Mouse (Mus musculus): ENCODE measurements around the gene Rapgef6. TPM values are rescaled to one million over a fixed set of nuclear protein-coding genes. Genes with fewer than 3 reads are reported as not detected.

Rapgef6 gene
- polyA plus RNA-seq (2015; fragmentation: Nextera tagmentation; extraction: Ambion mirVana): 32.5 and 40.9 TPM in 2 replicates

DNA sequence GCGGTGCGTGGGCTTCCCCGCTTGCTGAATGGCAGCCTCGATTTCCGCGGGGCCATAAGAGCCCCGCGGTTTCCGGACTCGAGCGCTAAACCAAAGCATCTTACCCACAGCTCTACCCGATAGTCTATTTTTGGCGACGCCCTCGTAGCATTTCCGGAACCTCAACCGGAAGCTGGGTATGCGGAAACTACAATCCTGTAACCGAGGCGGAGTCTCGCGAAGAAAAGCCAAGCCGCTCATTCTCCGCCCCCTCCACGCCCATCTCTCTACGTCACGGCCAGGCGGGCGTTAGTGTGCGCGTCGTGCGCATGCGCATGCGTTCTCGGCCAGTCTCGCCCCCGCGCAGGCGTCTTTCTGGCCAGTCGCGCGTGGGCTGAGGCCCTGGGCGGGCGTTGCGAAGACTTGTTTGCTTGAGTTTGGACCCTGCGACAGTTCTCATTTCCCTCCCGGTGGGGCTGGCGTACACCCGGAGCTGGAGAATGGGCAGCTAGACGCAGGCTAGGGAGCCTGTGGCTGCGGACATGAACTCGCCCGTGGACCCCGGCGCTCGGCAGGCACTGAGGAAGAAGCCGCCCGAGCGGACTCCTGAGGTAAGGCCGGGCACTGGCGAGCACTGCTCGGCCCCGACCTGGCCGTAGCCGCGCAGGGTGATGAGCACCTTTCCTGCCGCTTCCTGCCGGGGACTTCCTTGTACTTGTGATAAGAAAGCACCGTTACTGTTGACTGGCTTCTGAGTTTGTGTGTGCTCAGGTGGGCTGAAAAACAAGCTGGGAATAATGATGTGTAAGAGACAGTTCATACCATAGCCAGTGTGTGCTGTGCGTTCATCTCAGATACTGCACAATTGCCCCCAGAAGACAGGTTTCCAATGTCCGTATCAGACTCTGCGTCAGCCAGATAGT, at the start of gene Rapgef6:
Gene Rapgef6, plus strand, starts transcription at position 319 of the 902 bp plus-strand sequence.
- H3K27me3 ChIP-seq (replicated peaks; ENCODE audit: control insufficient read depth, insufficient read depth, low read length): no peaks in the 10 kb centered on the region
- peak; percentile 98 for ATAC-seq
- H3K4me2 ChIP-seq (ENCODE audit: low read length): peak within 1 kb of the TSS; percentile 91
- peak within 1 kb of the TSS; percentile 97 for H3K27ac ChIP-seq (ENCODE audit: low read length)
- WGBS: under 1% methylated on average over 73 of the region's 73 CpGs
- no peaks in the 10 kb centered on the region for H3K36me3 ChIP-seq (ENCODE audit: control insufficient read depth, insufficient read depth)
- peaks cover 21% of the 10 kb centered on the region for H3K4me1 ChIP-seq (replicated peaks; ENCODE audit: control insufficient read depth, insufficient read depth, low read length)
- peak within 1 kb of the TSS; percentile 83 for H3K9ac ChIP-seq (replicated peaks; ENCODE audit: low read depth, low read length)
- no peaks in the 10 kb centered on the region for H3K9me3 ChIP-seq (ENCODE audit: control insufficient read depth, low read length)
- H3K4me3 ChIP-seq (replicated peaks; ENCODE audit: low read length): peak within 1 kb of the TSS; percentile 100

GRCm38 (mm10) chr11:54478414-54478813, 44.2 kb upstream of the Rapgef6 start:
- 85% methylated on average over 1 of the region's 1 CpGs for WGBS
- no peaks in the 10 kb centered on the region for H3K4me1 ChIP-seq (replicated peaks; ENCODE audit: control insufficient read depth, insufficient read depth, low read length)
- ATAC-seq: no peak

DNA sequence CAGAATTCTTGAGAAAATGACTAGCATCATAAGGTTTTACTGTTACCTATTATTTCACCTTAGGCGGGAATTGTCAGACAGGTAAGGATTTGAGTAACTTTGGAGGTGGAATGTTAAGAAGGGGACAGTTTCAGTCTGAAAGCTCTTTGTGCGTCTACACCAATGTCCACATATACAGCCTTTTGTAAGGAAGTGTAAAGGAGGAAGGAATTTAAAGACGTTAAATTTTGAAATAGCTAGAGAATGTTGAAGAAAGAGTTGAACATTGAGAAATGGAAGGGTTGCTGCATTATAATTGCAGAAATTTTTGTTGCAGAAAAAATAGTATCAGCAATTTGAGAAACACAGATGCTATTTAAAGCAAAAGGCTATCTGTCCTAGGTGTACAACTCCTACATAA, 36.6 kb upstream of the Rapgef6 start:
- Histone ChIP-seq H3K27me3 (replicated peaks; ENCODE audit: control insufficient read depth, insufficient read depth, low read length) (no peaks in the 10 kb centered on the region), H3K9me3 (ENCODE audit: control insufficient read depth, low read length) (no peaks in the 10 kb centered on the region), H3K36me3 (ENCODE audit: control insufficient read depth, insufficient read depth) (no peaks in the 10 kb centered on the region), H3K4me1 (replicated peaks; ENCODE audit: control insufficient read depth, insufficient read depth, low read length) (no peaks in the 10 kb centered on the region), H3K4me3 (replicated peaks; ENCODE audit: low read length) (no peak overlapping the region), H3K4me2 (ENCODE audit: low read length) (no peak overlapping the region), H3K9ac (replicated peaks; ENCODE audit: low read depth, low read length) (no peak overlapping the region), H3K27ac (ENCODE audit: low read length) (no peak overlapping the region)
- ATAC-seq: no peak
- WGBS: 91% methylated on average over 3 of the region's 3 CpGs

More at GRCm38 (mm10) chr11:54478414-54478813, 44.2 kb upstream of the Rapgef6 start:
- Histone ChIP-seq H3K27me3 (replicated peaks; ENCODE audit: control insufficient read depth, insufficient read depth, low read length) (no peaks in the 10 kb centered on the region), H3K4me2 (ENCODE audit: low read length) (no peak overlapping the region), H3K4me3 (replicated peaks; ENCODE audit: low read length) (no peak overlapping the region), H3K27ac (ENCODE audit: low read length) (no peak overlapping the region), H3K36me3 (ENCODE audit: control insufficient read depth, insufficient read depth) (0 out of 2 replicates have a peak, but pooled peaks cover 2% of the 10 kb centered on the region), H3K9me3 (ENCODE audit: control insufficient read depth, low read length) (0 out of 2 replicates have a peak, but pooled peaks cover 2% of the 10 kb centered on the region), H3K9ac (replicated peaks; ENCODE audit: low read depth, low read length) (no peak overlapping the region)

DNA sequence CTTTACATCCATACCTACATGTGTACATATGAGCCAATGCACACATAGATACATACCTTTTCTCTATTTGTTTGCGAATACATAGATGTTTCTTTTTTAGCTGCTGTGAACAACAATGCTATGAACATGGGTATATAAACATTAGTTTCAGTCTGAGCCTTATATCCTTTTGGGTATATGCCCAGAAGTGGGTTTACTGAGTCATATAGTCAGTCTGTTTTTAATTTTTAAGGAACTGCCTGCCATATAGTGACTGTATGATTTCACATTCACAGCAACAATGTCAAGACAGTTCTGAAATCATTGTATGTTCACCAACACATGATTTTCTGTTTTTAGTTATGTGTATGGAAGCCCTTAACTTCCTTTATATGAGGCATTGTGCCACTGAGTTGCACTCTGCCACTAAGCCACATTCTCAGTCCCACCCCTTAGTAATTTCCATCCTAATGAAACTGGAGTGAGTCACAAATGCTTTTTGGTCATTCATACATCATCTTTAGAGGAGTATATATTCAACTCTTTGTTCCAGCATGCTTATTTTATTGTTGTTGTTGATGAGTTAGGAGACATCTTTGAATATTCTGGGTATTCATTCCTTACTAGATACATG, 30.6 kb upstream of the Rapgef6 start:
- no peaks in the 10 kb centered on the region for H3K36me3 ChIP-seq (ENCODE audit: control insufficient read depth, insufficient read depth)
- H3K27ac ChIP-seq (ENCODE audit: low read length): no peak overlapping the region
- no peaks in the 10 kb centered on the region for H3K4me1 ChIP-seq (replicated peaks; ENCODE audit: control insufficient read depth, insufficient read depth, low read length)
- no peak overlapping the region for H3K4me2 ChIP-seq (ENCODE audit: low read length)
- H3K9ac ChIP-seq (replicated peaks; ENCODE audit: low read depth, low read length): no peak overlapping the region
- WGBS: 89% methylated on average over 1 of the region's 1 CpGs
- no peaks in the 10 kb centered on the region for H3K27me3 ChIP-seq (replicated peaks; ENCODE audit: control insufficient read depth, insufficient read depth, low read length)
- no peak for ATAC-seq
- no peak overlapping the region for H3K4me3 ChIP-seq (replicated peaks; ENCODE audit: low read length)
- H3K9me3 ChIP-seq (ENCODE audit: control insufficient read depth, low read length): no peaks in the 10 kb centered on the region

GRCm38 (mm10) chr11:54492559-54492958, 30.1 kb upstream of the Rapgef6 start:
- WGBS: 88% methylated on average over 4 of the region's 4 CpGs

DNA sequence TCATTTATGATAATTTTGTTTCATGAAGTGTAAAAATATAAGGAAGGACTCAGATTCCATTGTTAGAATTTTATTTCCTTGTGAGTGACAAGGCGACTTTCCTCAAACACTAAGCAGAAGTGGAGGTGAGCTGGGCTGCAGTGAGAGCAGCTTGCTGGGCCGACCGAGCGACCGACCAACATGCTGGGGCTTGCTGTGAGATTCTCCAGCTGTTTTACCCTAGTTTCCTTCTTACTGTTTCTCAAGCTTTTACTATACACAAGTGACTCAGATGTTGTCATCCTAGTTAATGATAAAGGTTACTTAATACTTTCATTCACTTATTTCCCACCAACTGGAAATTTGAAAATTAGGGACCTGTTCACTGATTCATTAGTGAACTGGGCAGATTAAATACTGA, 22.8 kb upstream of the Rapgef6 start:
- no peak overlapping the region for H3K9ac ChIP-seq (replicated peaks; ENCODE audit: low read depth, low read length)
- H3K27me3 ChIP-seq (replicated peaks; ENCODE audit: control insufficient read depth, insufficient read depth, low read length): no peaks in the 10 kb centered on the region
- no peak overlapping the region for H3K27ac ChIP-seq (ENCODE audit: low read length)
- peaks cover 8% of the 10 kb centered on the region for H3K36me3 ChIP-seq (ENCODE audit: control insufficient read depth, insufficient read depth)
- no peaks in the 10 kb centered on the region for H3K9me3 ChIP-seq (ENCODE audit: control insufficient read depth, low read length)
- 87% methylated on average over 5 of the region's 5 CpGs for WGBS
- no peak overlapping the region for H3K4me3 ChIP-seq (replicated peaks; ENCODE audit: low read length)
- no peak for ATAC-seq
- no peaks in the 10 kb centered on the region for H3K4me1 ChIP-seq (replicated peaks; ENCODE audit: control insufficient read depth, insufficient read depth, low read length)
- no peak overlapping the region for H3K4me2 ChIP-seq (ENCODE audit: low read length)

More at GRCm38 (mm10) chr11:54492559-54492958, 30.1 kb upstream of the Rapgef6 start:
- Histone ChIP-seq H3K4me3 (replicated peaks; ENCODE audit: low read length) (no peak overlapping the region), H3K4me1 (replicated peaks; ENCODE audit: control insufficient read depth, insufficient read depth, low read length) (no peaks in the 10 kb centered on the region), H3K9me3 (ENCODE audit: control insufficient read depth, low read length) (no peaks in the 10 kb centered on the region), H3K27ac (ENCODE audit: low read length) (no peak overlapping the region), H3K36me3 (ENCODE audit: control insufficient read depth, insufficient read depth) (no peaks in the 10 kb centered on the region), H3K4me2 (ENCODE audit: low read length) (no peak overlapping the region), H3K27me3 (replicated peaks; ENCODE audit: control insufficient read depth, insufficient read depth, low read length) (no peaks in the 10 kb centered on the region), H3K9ac (replicated peaks; ENCODE audit: low read depth, low read length) (no peak overlapping the region)
- no peak for ATAC-seq

- H3K4me1 ChIP-seq (replicated peaks; ENCODE audit: control insufficient read depth, insufficient read depth, low read length): no peaks in the 10 kb centered on the region
- H3K4me2 ChIP-seq (ENCODE audit: low read length): no peak overlapping the region
- H3K4me3 ChIP-seq (replicated peaks; ENCODE audit: low read length): no peak overlapping the region
- no peaks in the 10 kb centered on the region for H3K9me3 ChIP-seq (ENCODE audit: control insufficient read depth, low read length)
- H3K36me3 ChIP-seq (ENCODE audit: control insufficient read depth, insufficient read depth): peaks cover 8% of the 10 kb centered on the region
- H3K27me3 ChIP-seq (replicated peaks; ENCODE audit: control insufficient read depth, insufficient read depth, low read length): no peaks in the 10 kb centered on the region
- no peak for ATAC-seq
- WGBS: 92% methylated on average over 4 of the region's 4 CpGs
- H3K9ac ChIP-seq (replicated peaks; ENCODE audit: low read depth, low read length): no peak overlapping the region
- H3K27ac ChIP-seq (ENCODE audit: low read length): no peak overlapping the region
Observed at GRCm38 (mm10) chr11:54502546-54503245, 20.0 kb upstream of the Rapgef6 start.

DNA sequence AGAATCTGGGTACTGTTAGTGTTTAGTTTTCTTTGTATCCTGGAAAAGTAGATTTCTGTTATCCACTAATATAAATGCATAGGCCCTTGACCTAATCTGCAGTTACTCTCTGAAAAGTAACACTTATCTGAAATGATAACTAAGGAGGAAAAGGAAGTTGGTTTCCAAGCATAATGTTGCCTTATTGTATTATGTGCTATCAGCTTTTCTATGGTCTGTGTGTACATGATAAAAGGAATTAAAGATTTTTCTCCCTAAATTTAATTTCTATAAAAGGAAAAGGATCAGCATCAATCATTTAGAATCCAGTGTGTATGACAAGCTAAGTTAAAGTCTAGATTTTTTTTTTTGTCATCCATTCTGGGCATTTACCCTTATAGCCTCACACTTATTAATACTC, 9.1 kb upstream of the Rapgef6 start:
- no peaks in the 10 kb centered on the region for H3K4me1 ChIP-seq (replicated peaks; ENCODE audit: control insufficient read depth, insufficient read depth, low read length)
- H3K9me3 ChIP-seq (ENCODE audit: control insufficient read depth, low read length): no peaks in the 10 kb centered on the region
- peaks cover 6% of the 10 kb centered on the region for H3K36me3 ChIP-seq (ENCODE audit: control insufficient read depth, insufficient read depth)
- H3K4me3 ChIP-seq (replicated peaks; ENCODE audit: low read length): no peak overlapping the region
- no peak for ATAC-seq
- no peak overlapping the region for H3K4me2 ChIP-seq (ENCODE audit: low read length)
- no peak overlapping the region for H3K9ac ChIP-seq (replicated peaks; ENCODE audit: low read depth, low read length)
- no peaks in the 10 kb centered on the region for H3K27me3 ChIP-seq (replicated peaks; ENCODE audit: control insufficient read depth, insufficient read depth, low read length)
- no peak overlapping the region for H3K27ac ChIP-seq (ENCODE audit: low read length)

All from forebrain, embryonic 16.5 days (tissue).